Mouse (Mus musculus) cerebellum, adult 2 months (tissue): ENCODE data around the gene Zfp697.
"Not testable (repeated sequence)": the region's sequence is repeated elsewhere in the genome, so short reads cannot be mapped to it uniquely, and the experiment has no call there.

Experiments
- CTCF ChIP-seq: fragments of 200-500 bp; IDR thresholded peaks from 2 replicates; pipeline ENCODE4 v1.5.1; 2011; ENCODE audit warnings: low read depth, mild to moderate bottlenecking, control low read depth, low read length, moderate library complexity, borderline replicate concordance; ENCODE audit not compliant: insufficient read depth
- POLR2A ChIP-seq: fragments of 200-500 bp; IDR thresholded peaks from 2 replicates; pipeline ENCODE4 v1.6.1; 2011; ENCODE audit warnings: low read length, control low read depth, borderline replicate concordance; ENCODE audit not compliant: insufficient read depth

- not testable (repeated sequence) for TF ChIP-seq POLR2A, CTCF
These were observed 111.9 kb downstream of the Zfp697 start for GRCm38 (mm10) chr3:98494184-98494583.
